Comparison of ENCODE assay signal across 12 mouse cellular contexts in genomic region chr9:61902445-61902844, GRCm38 (mm10). TPM values are rescaled to one million over a fixed set of nuclear protein-coding genes. Genes with fewer than 3 reads are reported as not detected.
DNase-seq lines count a peak whose midpoint lies in the region; ATAC-seq and TF ChIP-seq lines count a peak whose summit lies in the region.
"Had no signal": no experiment of that assay in that cellular context is flagged by ENCODE, and none has a peak within 500 bp of the region (broad histone marks: within the 10 kb centered on the region; RNA-seq: fewer than 3 reads in every experiment).

No protein-coding gene starts in this region.

- no peak for DNase-seq in forebrain, embryonic 11.5 days (ENCODE audit: low spot score)
- DNase-seq in midbrain, embryonic 11.5 days (ENCODE audit: low spot score, missing footprints): no peak
- peak; percentile 34 for DNase-seq in lung, postnatal 25 days (ENCODE audit: low spot score)
- peak; percentile 15 for DNase-seq in right cerebral cortex, postnatal 25 days
- no peak for DNase-seq in kidney, adult 2 months
- DNase-seq in heart, embryonic 10.5 days (ENCODE audit: low spot score): no peak
- DNase-seq: cerebellum, adult 9-10 months; kidney, postnatal 10 days had no signal

- 47% methylated on average over 9 of the region's 9 CpGs for WGBS in forebrain, embryonic 13.5 days
- 64% methylated on average over 9 of the region's 9 CpGs for WGBS in forebrain, embryonic 11.5 days
- WGBS in midbrain, embryonic 12.5 days: 54% methylated on average over 9 of the region's 9 CpGs
- 53% methylated on average over 9 of the region's 9 CpGs for whole genome bisulfite sequencing in midbrain, embryonic 11.5 days
- 58% methylated on average over 9 of the region's 9 CpGs for WGBS in kidney, adult 2 months
- 63% methylated on average over 9 of the region's 9 CpGs for WGBS in heart, embryonic 10.5 days

- TF ChIP-seq CTCF in kidney, adult 2 months (conservative IDR thresholded peaks at IDR 0.05; ENCODE audit: insufficient read depth, insufficient read length, low read depth, low read length): no peak

- 0 out of 2 replicates have a peak, but pooled peaks have one; percentile 44 for ATAC-seq in forebrain, embryonic 13.5 days
- no peak for ATAC-seq in forebrain, embryonic 11.5 days (replicated peaks; ENCODE audit: low FRiP score)
- ATAC-seq in midbrain, embryonic 12.5 days (ENCODE audit: low FRiP score, low read depth): no peak
- no peak for ATAC-seq in midbrain, embryonic 11.5 days (ENCODE audit: low FRiP score)

- H3K27me3 ChIP-seq in forebrain, embryonic 13.5 days: peaks cover 19% of the 10 kb centered on the region; the same call in 1 of the 2 replicates
- H3K27me3 ChIP-seq in forebrain, embryonic 11.5 days (ENCODE audit: control insufficient read depth, insufficient read depth, low read length): peaks cover 7% of the 10 kb centered on the region; the same call in 1 of the 2 replicates
- H3K27me3 ChIP-seq in midbrain, embryonic 12.5 days: peaks cover 31% of the 10 kb centered on the region
- peaks cover 11% of the 10 kb centered on the region; the same call in 1 of the 2 replicates for H3K27me3 ChIP-seq in midbrain, embryonic 11.5 days (ENCODE audit: control insufficient read depth, insufficient read depth, low read length)
- no peaks in the 10 kb centered on the region for H3K27me3 ChIP-seq in kidney, adult 2 months (replicated peaks; ENCODE audit: control insufficient read depth, insufficient read depth, low read length)
- peaks cover 55% of the 10 kb centered on the region for H3K27me3 ChIP-seq in heart, embryonic 10.5 days (ENCODE audit: insufficient read depth, poor library complexity, severe bottlenecking)

- H3K4me2 ChIP-seq in forebrain, embryonic 13.5 days: no peak overlapping the region
- H3K4me2 ChIP-seq in forebrain, embryonic 11.5 days (ENCODE audit: low read depth, low read length, severe bottlenecking): no peak overlapping the region
- H3K4me2 ChIP-seq in midbrain, embryonic 12.5 days (replicated peaks): no peak overlapping the region
- no peak overlapping the region for H3K4me2 ChIP-seq in midbrain, embryonic 11.5 days
- H3K4me2 ChIP-seq: embryonic facial prominence, embryonic 13.5 days; lung, embryonic 15.5 days had no signal

- TF ChIP-seq POLR2A in kidney, adult 2 months (IDR thresholded peaks at IDR 0.05; ENCODE audit: low read depth, low read length): no peak

- no peak overlapping the region for H3K4me3 ChIP-seq in forebrain, embryonic 13.5 days
- H3K4me3 ChIP-seq in forebrain, embryonic 11.5 days (ENCODE audit: low read depth, low read length): no peak overlapping the region
- no peak overlapping the region for H3K4me3 ChIP-seq in midbrain, embryonic 12.5 days
- no peak overlapping the region for H3K4me3 ChIP-seq in midbrain, embryonic 11.5 days (ENCODE audit: low read depth, low read length)
- no peak overlapping the region for H3K4me3 ChIP-seq in kidney, adult 2 months (ENCODE audit: insufficient read depth, low read depth, low read length)
- no peak overlapping the region for H3K4me3 ChIP-seq in heart, embryonic 10.5 days
- H3K4me3 ChIP-seq: embryonic facial prominence, embryonic 13.5 days; lung, embryonic 15.5 days had no signal

- no peak overlapping the region for H3K9ac ChIP-seq in forebrain, embryonic 13.5 days
- H3K9ac ChIP-seq in forebrain, embryonic 11.5 days (ENCODE audit: low read length): no peak overlapping the region
- peak overlapping the region; percentile 16; the same call in 1 of the 2 replicates for H3K9ac ChIP-seq in midbrain, embryonic 12.5 days (replicated peaks)
- no peak overlapping the region for H3K9ac ChIP-seq in midbrain, embryonic 11.5 days (ENCODE audit: low read length)
- H3K9ac ChIP-seq: embryonic facial prominence, embryonic 13.5 days; lung, embryonic 15.5 days had no signal

- no peak overlapping the region for H3K27ac ChIP-seq in forebrain, embryonic 13.5 days
- no peak overlapping the region for H3K27ac ChIP-seq in forebrain, embryonic 11.5 days (ENCODE audit: low read depth, low read length)
- H3K27ac ChIP-seq in midbrain, embryonic 12.5 days (replicated peaks): no peak overlapping the region
- H3K27ac ChIP-seq in midbrain, embryonic 11.5 days (ENCODE audit: low read depth, low read length): no peak overlapping the region
- H3K27ac ChIP-seq in kidney, adult 2 months (ENCODE audit: insufficient read depth, low read depth, low read length): no peak overlapping the region
- no peak overlapping the region for H3K27ac ChIP-seq in heart, embryonic 10.5 days
- H3K27ac ChIP-seq: embryonic facial prominence, embryonic 13.5 days; lung, embryonic 15.5 days had no signal

- H3K4me1 ChIP-seq in forebrain, embryonic 13.5 days: peaks cover 26% of the 10 kb centered on the region
- peaks cover 4% of the 10 kb centered on the region; the same call in 1 of the 2 replicates for H3K4me1 ChIP-seq in forebrain, embryonic 11.5 days (replicated peaks; ENCODE audit: control insufficient read depth, insufficient read depth, low read length)
- H3K4me1 ChIP-seq in midbrain, embryonic 12.5 days: peaks cover 18% of the 10 kb centered on the region
- peaks cover 4% of the 10 kb centered on the region; the same call in 1 of the 2 replicates for H3K4me1 ChIP-seq in midbrain, embryonic 11.5 days (ENCODE audit: control insufficient read depth, insufficient read depth, low read length)
- H3K4me1 ChIP-seq in kidney, adult 2 months (ENCODE audit: control insufficient read depth, insufficient read depth, low read length): no peaks in the 10 kb centered on the region
- H3K4me1 ChIP-seq in heart, embryonic 10.5 days: peaks cover 10% of the 10 kb centered on the region

- no peaks in the 10 kb centered on the region for H3K9me3 ChIP-seq in forebrain, embryonic 13.5 days (replicated peaks)
- H3K9me3 ChIP-seq in forebrain, embryonic 11.5 days (ENCODE audit: control insufficient read depth, low read length): no peaks in the 10 kb centered on the region
- no peaks in the 10 kb centered on the region for H3K9me3 ChIP-seq in midbrain, embryonic 12.5 days
- H3K9me3 ChIP-seq in midbrain, embryonic 11.5 days (ENCODE audit: control insufficient read depth, low read length): no peaks in the 10 kb centered on the region
- no peaks in the 10 kb centered on the region for H3K9me3 ChIP-seq in heart, embryonic 10.5 days
- H3K9me3 ChIP-seq: embryonic facial prominence, embryonic 13.5 days; lung, embryonic 15.5 days had no signal

- H3K36me3 ChIP-seq in forebrain, embryonic 13.5 days (ENCODE audit: poor library complexity, severe bottlenecking): no peaks in the 10 kb centered on the region
- no peaks in the 10 kb centered on the region for H3K36me3 ChIP-seq in forebrain, embryonic 11.5 days (ENCODE audit: control insufficient read depth, insufficient read depth, low read length)
- no peaks in the 10 kb centered on the region for H3K36me3 ChIP-seq in midbrain, embryonic 12.5 days
- H3K36me3 ChIP-seq in midbrain, embryonic 11.5 days (ENCODE audit: control insufficient read depth, insufficient read depth, low read length): no peaks in the 10 kb centered on the region
- H3K36me3 ChIP-seq in kidney, adult 2 months (ENCODE audit: control insufficient read depth, insufficient read depth, low read length): no peaks in the 10 kb centered on the region
- no peaks in the 10 kb centered on the region for H3K36me3 ChIP-seq in heart, embryonic 10.5 days
- H3K36me3 ChIP-seq: embryonic facial prominence, embryonic 13.5 days; lung, embryonic 15.5 days had no signal

RNA-seq across cellular contexts. Expression of gene Rplp1, which starts 11.9 kb away (rescaled TPM):
- polyA plus RNA-seq in forebrain, embryonic 13.5 days (2015; fragmentation: Nextera tagmentation; extraction: Ambion mirVana): 981 and 1,035 TPM in 2 replicates
- 1,000 and 1,067 TPM in 2 replicates for polyA plus RNA-seq in forebrain, embryonic 11.5 days (2014; fragmentation: Nextera tagmentation; extraction: Ambion mirVana)
- polyA plus RNA-seq in midbrain, embryonic 12.5 days (2016; fragmentation: Nextera tagmentation; extraction: Ambion mirVana): 777 and 790 TPM in 2 replicates
- polyA plus RNA-seq in midbrain, embryonic 11.5 days (2014; fragmentation: Nextera tagmentation; extraction: Ambion mirVana): 980 and 1,048 TPM in 2 replicates
- polyA plus RNA-seq in kidney, adult 2 months (2012; rRNA removed): 6,294 and 8,063 TPM in 2 replicates
- 900 and 968 TPM in 2 replicates for polyA plus RNA-seq in heart, embryonic 10.5 days (2016; fragmentation: Nextera tagmentation; extraction: Ambion mirVana)

RNA-seq across cellular contexts. Expression of gene Kif23, which starts 44.1 kb away (rescaled TPM):
- 72.7 and 85.0 TPM in 2 replicates for polyA plus RNA-seq in forebrain, embryonic 13.5 days (2015; fragmentation: Nextera tagmentation; extraction: Ambion mirVana)
- 124 and 132 TPM in 2 replicates for polyA plus RNA-seq in forebrain, embryonic 11.5 days (2014; fragmentation: Nextera tagmentation; extraction: Ambion mirVana)
- polyA plus RNA-seq in midbrain, embryonic 12.5 days (2016; fragmentation: Nextera tagmentation; extraction: Ambion mirVana): 87.7 and 90.2 TPM in 2 replicates
- 110 and 120 TPM in 2 replicates for polyA plus RNA-seq in midbrain, embryonic 11.5 days (2014; fragmentation: Nextera tagmentation; extraction: Ambion mirVana)
- polyA plus RNA-seq in kidney, adult 2 months (2012; rRNA removed): 1.1 and 1.4 TPM in 2 replicates
- polyA plus RNA-seq in heart, embryonic 10.5 days (2016; fragmentation: Nextera tagmentation; extraction: Ambion mirVana): 105 and 112 TPM in 2 replicates

Comparison
In these comparisons a context has a peak if more than half of its experiments do, and no peak if none do; other contexts are left out.
1. DNase-seq: peak in lung, postnatal 25 days (single experiment) and right cerebral cortex, postnatal 25 days (single experiment); none in forebrain, embryonic 11.5 days (single experiment), midbrain, embryonic 11.5 days (single experiment), kidney, adult 2 months (single experiment) and heart, embryonic 10.5 days (single experiment).
2. RNA of gene Kif23, which starts 44.1 kb away (polyA plus RNA-seq): 124 to 132 TPM in forebrain, embryonic 11.5 days, 110 to 120 TPM in midbrain, embryonic 11.5 days, 105 to 112 TPM in heart, embryonic 10.5 days, 87.7 to 90.2 TPM in midbrain, embryonic 12.5 days and 72.7 to 85.0 TPM in forebrain, embryonic 13.5 days; 1.1 to 1.4 TPM in kidney, adult 2 months; every median in the first group is over 10 times any median in the second.